Mouse (Mus musculus) limb, embryonic 13.5 days (tissue): Measurements from ENCODE around the gene Coa7. TPM values are rescaled to one million over a fixed set of nuclear protein-coding genes. Genes with fewer than 3 reads are reported as not detected.

Experiments used
- ATAC-seq: fragments of 200-750 bp; cut with Nextera tagmentation; 2 replicates; pipeline ENCODE4 v1.8.0; 2017; ENCODE audit warnings: low read depth, moderate number of reproducible peaks, moderate TSS enrichment; ENCODE audit not compliant: low FRiP score
- H3K27ac ChIP-seq: fragments of 300-500 bp; sonication (generic); 2 replicates; pipeline ENCODE4 v1.5.1; 2015; ENCODE audit warnings: inconsistent platforms, mild to moderate bottlenecking, moderate library complexity
- H3K27me3 ChIP-seq: fragments of 300-500 bp; sonication (generic); 2 replicates; pipeline ENCODE4 v1.6.1; 2015; ENCODE audit warnings: mild to moderate bottlenecking, inconsistent platforms
- H3K36me3 ChIP-seq: fragments of 300-500 bp; sonication (generic); 2 replicates; pipeline ENCODE4 v1.6.1; 2015; ENCODE audit warnings: inconsistent platforms, mild to moderate bottlenecking, moderate library complexity
- H3K4me1 ChIP-seq: fragments of 300-500 bp; sonication (generic); 2 replicates; pipeline ENCODE4 v1.6.1; 2015; ENCODE audit warnings: inconsistent platforms
- H3K4me2 ChIP-seq: fragments of 300-500 bp; sonication (generic); replicated peaks from 2 replicates; pipeline ENCODE4 v1.6.1; 2015; ENCODE audit warnings: inconsistent platforms, mild to moderate bottlenecking, moderate library complexity
- H3K4me3 ChIP-seq: fragments of 300-500 bp; sonication (generic); 2 replicates; pipeline ENCODE4 v1.5.1; 2015; ENCODE audit warnings: moderate library complexity, mild to moderate bottlenecking, inconsistent platforms
- H3K9ac ChIP-seq: fragments of 300-500 bp; sonication (generic); 2 replicates; pipeline ENCODE4 v1.6.1; 2015; ENCODE audit warnings: mild to moderate bottlenecking, inconsistent platforms
- H3K9me3 ChIP-seq: fragments of 300-500 bp; sonication (generic); 2 replicates; pipeline ENCODE4 v1.6.1; 2016; ENCODE audit warnings: inconsistent platforms
- WGBS: fragments of 180-500 bp; shearing (Covaris S2); methylation state at CpG from one replicate; pipeline ENCODE4 v1.1.7; 2015; 5-methylcytosine and 5-hydroxymethylcytosine counted together
- polyA plus RNA-seq: library from polyadenylated mRNA; unstranded; fragments of >200 nt; fragmentation: Nextera tagmentation; extraction: Ambion mirVana; gene quantifications from 2 replicates; pipeline ENCODE4 v1.2.1, GENCODE M21; 2015

Gene Coa7
- polyA plus RNA-seq, 1 experiment from 2014 or later = 49.0 TPM

- WGBS = 69% methylated on average over 5 of the region's 5 CpGs
Observed at GRCm38 (mm10) chr4:108323588-108323987, 4.4 kb upstream of the Coa7 start.

GRCm38 (mm10) chr4:108327071-108327579 is 815 bp upstream of the Coa7 start:
- ATAC-seq = no peak
- no peaks in the 10 kb centered on the region for H3K27me3 ChIP-seq
- peak overlapping the region; percentile 67 for H3K9ac ChIP-seq
- H3K4me3 ChIP-seq = peak overlapping the region; percentile 75
- H3K4me1 ChIP-seq = peaks cover 5% of the 10 kb centered on the region; the same call in 1 of the 2 replicates
- peak overlapping the region; percentile 88 for H3K27ac ChIP-seq
- no peaks in the 10 kb centered on the region for H3K9me3 ChIP-seq
- peak overlapping the region; percentile 65 for H3K4me2 ChIP-seq
- H3K36me3 ChIP-seq = peaks cover 9% of the 10 kb centered on the region
- WGBS = 35% methylated on average over 6 of the region's 6 CpGs

More at GRCm38 (mm10) chr4:108323588-108323987, 4.4 kb upstream of the Coa7 start:
- H3K27ac ChIP-seq = no peak overlapping the region
- ATAC-seq = no peak
- no peaks in the 10 kb centered on the region for H3K27me3 ChIP-seq
- H3K4me1 ChIP-seq = peaks cover 3% of the 10 kb centered on the region; the same call in 1 of the 2 replicates
- H3K9ac ChIP-seq = no peak overlapping the region
- H3K4me2 ChIP-seq = no peak overlapping the region
- H3K36me3 ChIP-seq = no peaks in the 10 kb centered on the region
- H3K9me3 ChIP-seq = no peaks in the 10 kb centered on the region
- no peak overlapping the region for H3K4me3 ChIP-seq

GRCm38 (mm10) chr4:108329840-108330239 is 1.9 kb downstream of the Coa7 start:
- H3K27ac ChIP-seq = no peak overlapping the region
- peaks cover 5% of the 10 kb centered on the region; the same call in 1 of the 2 replicates for H3K4me1 ChIP-seq
- no peak for ATAC-seq
- no peak overlapping the region for H3K9ac ChIP-seq
- H3K4me2 ChIP-seq = no peak overlapping the region
- WGBS = 95% methylated on average over 6 of the region's 6 CpGs
- H3K9me3 ChIP-seq = no peaks in the 10 kb centered on the region
- H3K36me3 ChIP-seq = peaks cover 33% of the 10 kb centered on the region
- H3K4me3 ChIP-seq = no peak overlapping the region
- H3K27me3 ChIP-seq = no peaks in the 10 kb centered on the region

- Histone ChIP-seq H3K9ac (no peak overlapping the region), H3K36me3 (peaks cover 53% of the 10 kb centered on the region), H3K27ac (no peak overlapping the region), H3K4me3 (no peak overlapping the region), H3K27me3 (no peaks in the 10 kb centered on the region), H3K9me3 (no peaks in the 10 kb centered on the region), H3K4me1 (peaks cover 5% of the 10 kb centered on the region; the same call in 1 of the 2 replicates), H3K4me2 (no peak overlapping the region)
- ATAC-seq = no peak
- 84% methylated on average over 9 of the region's 9 CpGs for WGBS
Observed at GRCm38 (mm10) chr4:108332041-108332440, 4.1 kb downstream of the Coa7 start.

GRCm38 (mm10) chr4:108335413-108335812 is 7.5 kb downstream of the Coa7 start:
- 92% methylated on average over 6 of the region's 6 CpGs for WGBS
- Histone ChIP-seq H3K4me2 (no peak overlapping the region), H3K36me3 (peaks cover 76% of the 10 kb centered on the region)

GRCm38 (mm10) chr4:108336765-108337164 is 8.8 kb downstream of the Coa7 start:
- no peaks in the 10 kb centered on the region for H3K9me3 ChIP-seq
- no peak for ATAC-seq
- WGBS = 68% methylated on average over 2 of the region's 2 CpGs
- no peak overlapping the region for H3K4me3 ChIP-seq
- no peak overlapping the region for H3K9ac ChIP-seq
- no peak overlapping the region for H3K4me2 ChIP-seq
- H3K27me3 ChIP-seq = no peaks in the 10 kb centered on the region
- no peaks in the 10 kb centered on the region for H3K4me1 ChIP-seq
- peaks cover 76% of the 10 kb centered on the region for H3K36me3 ChIP-seq
- no peak overlapping the region for H3K27ac ChIP-seq

More at GRCm38 (mm10) chr4:108335413-108335812, 7.5 kb downstream of the Coa7 start:
- H3K9me3 ChIP-seq = no peaks in the 10 kb centered on the region
- no peaks in the 10 kb centered on the region for H3K27me3 ChIP-seq
- H3K4me3 ChIP-seq = no peak overlapping the region
- no peak overlapping the region for H3K9ac ChIP-seq
- H3K27ac ChIP-seq = no peak overlapping the region
- H3K4me1 ChIP-seq = no peaks in the 10 kb centered on the region
- no peak for ATAC-seq

- Histone ChIP-seq H3K27ac (no peak overlapping the region), H3K27me3 (no peaks in the 10 kb centered on the region), H3K4me2 (no peak overlapping the region), H3K4me1 (no peaks in the 10 kb centered on the region), H3K9ac (no peak overlapping the region), H3K36me3 (peaks cover 66% of the 10 kb centered on the region), H3K9me3 (no peaks in the 10 kb centered on the region), H3K4me3 (no peak overlapping the region)
- 72% methylated on average over 3 of the region's 3 CpGs for WGBS
- no peak for ATAC-seq
Observed at GRCm38 (mm10) chr4:108337817-108338216, 9.9 kb downstream of the Coa7 start.

- Histone ChIP-seq H3K9ac (no peak overlapping the region), H3K4me1 (no peaks in the 10 kb centered on the region), H3K36me3 (peaks cover 61% of the 10 kb centered on the region), H3K27me3 (no peaks in the 10 kb centered on the region), H3K4me2 (no peak overlapping the region), H3K9me3 (no peaks in the 10 kb centered on the region), H3K4me3 (no peak overlapping the region), H3K27ac (no peak overlapping the region)
- ATAC-seq = no peak
- WGBS = 76% methylated on average over 9 of the region's 9 CpGs
Observed at GRCm38 (mm10) chr4:108338321-108338733, 10.4 kb downstream of the Coa7 start.

- H3K4me3 ChIP-seq = no peak overlapping the region
- ATAC-seq = no peak
- H3K4me1 ChIP-seq = no peaks in the 10 kb centered on the region
- 74% methylated on average over 10 of the region's 10 CpGs for WGBS
- H3K4me2 ChIP-seq = no peak overlapping the region
- H3K27ac ChIP-seq = no peak overlapping the region
- no peaks in the 10 kb centered on the region for H3K9me3 ChIP-seq
- H3K36me3 ChIP-seq = peaks cover 57% of the 10 kb centered on the region
- no peaks in the 10 kb centered on the region for H3K27me3 ChIP-seq
- H3K9ac ChIP-seq = no peak overlapping the region
Observed at GRCm38 (mm10) chr4:108338811-108339210, 10.9 kb downstream of the Coa7 start.

GRCm38 (mm10) chr4:108339277-108339690 is 11.3 kb downstream of the Coa7 start:
- H3K4me1 ChIP-seq = peaks cover 4% of the 10 kb centered on the region; the same call in 1 of the 2 replicates
- no peak overlapping the region for H3K4me2 ChIP-seq
- peaks cover 53% of the 10 kb centered on the region for H3K36me3 ChIP-seq
- no peaks in the 10 kb centered on the region for H3K27me3 ChIP-seq
- H3K27ac ChIP-seq = no peak overlapping the region
- H3K9ac ChIP-seq = no peak overlapping the region
- no peak overlapping the region for H3K4me3 ChIP-seq
- 15% methylated on average over 4 of the region's 4 CpGs for WGBS
- ATAC-seq = peak; percentile 62
- no peaks in the 10 kb centered on the region for H3K9me3 ChIP-seq

GRCm38 (mm10) chr4:108344631-108345083 is 16.7 kb downstream of the Coa7 start:
- no peaks in the 10 kb centered on the region for H3K27me3 ChIP-seq
- WGBS = 5% methylated on average over 7 of the region's 7 CpGs
- H3K4me2 ChIP-seq = no peak overlapping the region
- H3K9ac ChIP-seq = no peak overlapping the region
- peaks cover 47% of the 10 kb centered on the region for H3K4me1 ChIP-seq
- H3K4me3 ChIP-seq = no peak overlapping the region
- peak overlapping the region; percentile 85 for H3K27ac ChIP-seq
- H3K36me3 ChIP-seq = peaks cover 6% of the 10 kb centered on the region; the same call in 1 of the 2 replicates
- ATAC-seq = peak; percentile 73
- H3K9me3 ChIP-seq = no peaks in the 10 kb centered on the region

GRCm38 (mm10) chr4:108345826-108346225 is 17.9 kb downstream of the Coa7 start:
- 14% methylated on average over 5 of the region's 5 CpGs for WGBS
- no peak overlapping the region for H3K4me3 ChIP-seq
- no peak overlapping the region for H3K4me2 ChIP-seq
- H3K9ac ChIP-seq = no peak overlapping the region
- peak overlapping the region; percentile 85 for H3K27ac ChIP-seq
- H3K36me3 ChIP-seq = no peaks in the 10 kb centered on the region
- H3K4me1 ChIP-seq = peaks cover 59% of the 10 kb centered on the region
- peak; percentile 45; the same call in 1 of the 2 replicates for ATAC-seq
- no peaks in the 10 kb centered on the region for H3K27me3 ChIP-seq
- H3K9me3 ChIP-seq = no peaks in the 10 kb centered on the region

- H3K27me3 ChIP-seq = no peaks in the 10 kb centered on the region
- no peak overlapping the region for H3K9ac ChIP-seq
- WGBS = 86% methylated on average over 5 of the region's 5 CpGs
- H3K36me3 ChIP-seq = no peaks in the 10 kb centered on the region
- H3K27ac ChIP-seq = no peak overlapping the region; the same call in 1 of the 2 replicates
- no peak overlapping the region for H3K4me2 ChIP-seq
- no peaks in the 10 kb centered on the region for H3K9me3 ChIP-seq
- peaks cover 64% of the 10 kb centered on the region for H3K4me1 ChIP-seq
- no peak for ATAC-seq
- H3K4me3 ChIP-seq = no peak overlapping the region
Observed at GRCm38 (mm10) chr4:108347111-108347510, 19.2 kb downstream of the Coa7 start.
